Mouse (Mus musculus): ENCODE measurements around the gene Usp40.

Usp40 gene

DNA sequence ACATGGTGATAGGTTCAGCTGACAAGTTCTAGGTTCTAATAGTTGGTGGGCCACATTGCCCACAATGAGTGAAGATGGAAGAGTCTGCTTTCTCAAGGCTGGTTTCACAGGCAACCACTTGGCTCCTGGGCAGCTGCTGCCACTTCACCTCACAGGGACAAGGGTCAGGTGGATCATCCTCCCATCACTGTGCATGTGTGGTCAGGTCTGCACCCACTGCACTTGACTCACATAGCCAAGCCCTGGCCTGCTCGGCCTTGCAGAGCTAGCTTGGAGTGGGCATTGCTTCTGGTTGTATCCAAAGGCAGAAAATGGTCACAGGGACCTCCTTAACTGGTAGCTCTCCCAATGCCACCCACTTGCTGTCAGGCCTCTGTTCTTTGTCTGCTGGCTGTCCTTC, 66.6 kb downstream of the Usp40 start:
- no peak for DNase-seq (ENCODE audit: low read depth)

- peak; percentile 52 for DNase-seq (ENCODE audit: low read depth)
Measured at GRCm38 (mm10) chr1:87936516-87936915, 71.8 kb downstream of the Usp40 start.

DNA sequence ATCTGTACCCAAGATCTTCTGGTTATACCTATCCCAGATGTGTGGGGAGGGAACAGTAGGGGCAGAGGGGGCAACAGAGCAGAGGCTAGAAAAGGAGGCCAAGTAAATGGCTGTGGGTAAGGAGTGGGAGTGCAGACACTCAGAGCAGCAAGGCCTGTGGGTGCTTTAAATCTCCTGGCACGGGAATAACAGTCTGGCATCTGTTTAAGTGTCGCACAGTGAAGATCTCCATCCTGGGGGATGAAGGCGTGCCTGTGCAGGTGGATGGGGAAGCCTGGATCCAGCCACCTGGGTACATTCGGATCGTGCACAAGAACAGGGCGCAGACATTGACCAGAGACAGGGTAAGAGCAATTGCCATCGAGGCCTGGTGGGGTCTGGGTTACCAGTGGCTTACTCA, 72.3 kb downstream of the Usp40 start:
- no peak for DNase-seq (ENCODE audit: low read depth)

DNA sequence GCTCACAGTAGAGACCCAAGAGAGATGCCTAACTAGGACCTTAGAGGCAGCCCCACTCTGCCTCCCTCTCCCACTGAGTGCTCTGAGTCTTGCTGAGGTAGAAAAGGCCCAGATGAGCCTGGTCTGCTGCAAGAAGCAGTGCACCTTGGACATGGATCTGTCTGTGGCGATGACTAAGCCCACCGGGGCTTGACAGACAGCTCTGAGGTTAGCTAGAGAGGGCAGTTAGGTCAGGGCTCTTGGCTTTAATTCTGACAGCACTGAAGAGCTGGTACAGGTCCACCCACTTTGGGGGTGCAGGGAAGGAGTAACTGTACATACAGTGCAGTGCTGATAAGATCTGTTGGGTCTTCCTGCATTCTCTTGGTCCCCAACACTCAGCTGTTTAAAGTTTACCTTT, 72.8 kb downstream of the Usp40 start:
- no peak for DNase-seq (ENCODE audit: low read depth)

DNA sequence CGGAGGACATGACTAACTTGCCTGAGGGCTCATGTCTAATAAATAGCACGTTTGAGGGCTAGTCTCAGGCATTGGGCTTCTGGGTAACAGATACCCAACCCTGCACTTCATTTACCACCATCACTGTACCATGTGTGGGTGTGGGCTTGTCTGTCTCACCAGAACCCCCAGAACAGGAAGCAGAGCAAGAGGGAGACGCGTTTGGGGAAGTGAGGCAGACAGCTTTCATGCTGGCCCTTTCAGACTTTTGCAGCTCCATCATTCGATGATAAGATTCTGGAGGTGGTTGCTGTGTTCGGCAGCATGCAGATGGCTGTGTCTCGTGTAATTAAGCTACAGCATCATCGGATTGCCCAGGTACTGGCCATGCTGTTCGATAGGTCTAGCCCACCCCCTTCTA, 73.3 kb downstream of the Usp40 start:
- DNase-seq (ENCODE audit: low read depth), result peak; percentile 34

DNA sequence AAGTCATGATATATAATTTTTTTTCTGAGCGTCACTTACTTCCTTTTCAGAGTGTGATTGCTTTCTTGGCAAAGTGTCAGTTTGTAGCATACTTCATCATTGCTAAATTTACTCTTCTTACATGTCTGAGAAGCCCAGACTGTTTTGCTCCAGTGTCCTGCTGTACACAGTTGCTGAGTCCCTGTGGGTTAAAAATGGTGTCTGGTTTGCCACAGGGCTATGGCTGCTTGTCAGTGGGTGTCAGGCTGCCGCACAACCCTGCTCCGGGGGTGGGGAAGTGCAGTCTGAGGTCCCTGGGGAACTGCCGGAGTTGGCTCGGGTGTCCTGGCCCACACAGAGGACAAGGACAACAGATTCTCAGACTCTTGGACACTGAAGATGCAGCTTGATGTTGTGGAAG, 75.3 kb downstream of the Usp40 start:
- no peak for DNase-seq (ENCODE audit: low read depth)

- no peak for DNase-seq (ENCODE audit: low read depth)
Measured at GRCm38 (mm10) chr1:87929730-87930129, 78.6 kb downstream of the Usp40 start.

DNA sequence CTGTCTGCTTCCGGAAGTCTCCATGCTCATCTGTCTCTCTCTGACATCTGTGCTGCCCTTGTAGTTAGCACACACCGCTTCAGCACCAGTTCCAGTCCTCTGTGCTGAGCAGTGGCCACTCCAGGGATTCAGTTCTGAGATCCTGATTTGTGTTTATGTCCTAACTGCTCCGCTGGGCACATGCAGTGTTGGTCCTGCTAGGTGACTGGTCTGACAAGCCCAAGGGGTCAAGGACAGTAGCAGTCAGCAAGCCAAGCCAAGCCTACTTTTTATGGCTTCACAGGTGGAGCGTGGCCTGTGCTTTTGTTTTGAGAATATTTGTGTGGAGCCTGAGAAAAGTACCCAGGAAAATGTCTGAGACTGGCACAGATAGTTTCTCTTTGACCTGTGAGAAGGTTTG, 83.5 kb downstream of the Usp40 start:
- DNase-seq (ENCODE audit: low read depth), result no peak

GRCm38 (mm10) chr1:87922666-87923065, 85.7 kb downstream of the Usp40 start:
- peak; percentile 51 for DNase-seq (ENCODE audit: low read depth)

GRCm38 (mm10) chr1:87920056-87920614, 88.2 kb downstream of the Usp40 start:
- no peak for DNase-seq (ENCODE audit: low read depth)

DNA sequence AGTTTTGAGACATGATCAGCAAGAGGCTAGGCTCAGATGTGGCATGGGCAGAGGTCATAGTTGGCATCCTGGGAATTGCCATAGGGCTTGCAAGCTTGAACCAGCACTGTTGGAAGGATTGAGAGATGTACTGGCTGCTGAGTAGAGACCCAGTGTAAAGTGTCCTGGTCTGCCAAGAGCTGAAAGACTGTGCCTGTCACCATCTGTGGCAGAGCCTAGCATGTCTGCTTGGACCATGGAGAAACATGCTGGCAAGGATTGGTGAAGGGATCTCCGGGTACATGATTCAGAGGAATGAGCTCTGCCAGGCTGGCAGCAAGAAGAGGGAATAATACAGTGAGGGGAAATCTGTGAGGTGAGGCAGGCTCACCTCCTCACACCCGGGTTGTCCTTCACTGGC, 90.3 kb downstream of the Usp40 start:
- DNase-seq (ENCODE audit: low read depth), result no peak

DNA sequence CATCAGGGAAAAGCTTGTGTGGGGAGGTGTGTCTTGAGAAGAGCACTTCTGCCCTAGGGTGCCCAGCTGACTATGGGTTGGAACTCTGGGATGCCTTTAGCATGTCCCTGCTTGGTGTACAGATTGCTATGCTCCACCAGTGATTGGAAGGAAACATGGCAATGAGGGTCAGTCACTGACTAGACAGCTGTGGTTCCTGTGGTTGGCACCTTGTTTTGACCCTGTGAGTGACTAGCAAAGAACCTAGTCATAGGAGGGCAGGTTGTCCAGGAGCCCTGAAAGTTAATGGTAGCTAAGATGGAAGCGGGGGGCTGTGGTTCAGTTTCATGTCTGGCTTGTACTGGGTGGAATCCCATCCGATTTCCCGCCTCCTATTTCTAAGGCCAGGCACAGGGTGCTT, 91.0 kb downstream of the Usp40 start:
- no peak for DNase-seq (ENCODE audit: low read depth)

- no peak for DNase-seq (ENCODE audit: low read depth)
Measured at GRCm38 (mm10) chr1:87913356-87913755, 95.0 kb downstream of the Usp40 start.

GRCm38 (mm10) chr1:87910428-87910827, 97.9 kb downstream of the Usp40 start:
- no peak for DNase-seq (ENCODE audit: low read depth)

DNA sequence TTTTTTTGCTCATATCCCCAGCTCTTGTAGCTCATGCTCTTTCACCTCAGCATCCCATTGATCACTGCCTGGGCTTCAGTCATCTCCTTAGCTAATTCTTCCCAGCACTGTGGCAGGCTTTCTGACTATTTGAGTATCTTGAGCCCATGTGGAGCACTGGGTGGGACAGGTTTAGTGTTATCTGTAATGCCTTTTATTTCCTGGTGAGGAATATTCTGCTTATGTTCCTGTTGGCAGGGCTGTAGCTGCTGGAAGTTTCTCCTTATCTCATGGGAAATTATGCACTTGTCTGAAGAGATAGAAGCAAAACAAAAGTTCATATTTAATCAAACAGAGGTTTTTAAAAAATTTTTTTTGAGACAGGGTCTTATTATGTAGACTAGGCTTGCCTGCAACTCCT, 98.8 kb downstream of the Usp40 start:
- DNase-seq (ENCODE audit: low read depth), result no peak

GRCm38 (mm10) chr1:87908736-87909135, 99.6 kb downstream of the Usp40 start:
- no peak for DNase-seq (ENCODE audit: low read depth)

- DNase-seq (ENCODE audit: low read depth), result no peak
Measured at GRCm38 (mm10) chr1:87908006-87908405, 100.3 kb downstream of the Usp40 start.

GRCm38 (mm10) chr1:87906361-87906956, 101.9 kb downstream of the Usp40 start:
- peak; percentile 60 for DNase-seq (ENCODE audit: low read depth)

DNA sequence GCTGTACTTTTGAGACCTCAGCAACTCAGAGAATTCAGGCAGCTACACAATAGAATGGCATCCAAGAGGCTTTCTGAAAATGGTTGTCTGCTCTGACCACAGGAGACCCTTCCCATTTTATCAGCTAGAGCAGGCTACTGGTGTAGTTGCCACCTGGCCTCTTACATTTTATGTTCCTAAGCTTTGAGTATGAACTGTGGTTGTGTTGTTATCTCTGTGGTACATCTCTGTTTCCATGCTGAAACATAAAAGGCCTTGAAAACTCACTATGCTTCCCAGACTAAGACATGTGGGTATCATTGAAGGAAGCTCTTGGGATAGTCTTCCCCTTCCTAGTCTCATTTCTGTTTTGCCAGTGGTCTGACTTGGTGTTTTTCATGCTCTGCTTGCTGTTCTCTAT, 106.2 kb downstream of the Usp40 start:
- DNase-seq (ENCODE audit: low read depth), result no peak

DNA sequence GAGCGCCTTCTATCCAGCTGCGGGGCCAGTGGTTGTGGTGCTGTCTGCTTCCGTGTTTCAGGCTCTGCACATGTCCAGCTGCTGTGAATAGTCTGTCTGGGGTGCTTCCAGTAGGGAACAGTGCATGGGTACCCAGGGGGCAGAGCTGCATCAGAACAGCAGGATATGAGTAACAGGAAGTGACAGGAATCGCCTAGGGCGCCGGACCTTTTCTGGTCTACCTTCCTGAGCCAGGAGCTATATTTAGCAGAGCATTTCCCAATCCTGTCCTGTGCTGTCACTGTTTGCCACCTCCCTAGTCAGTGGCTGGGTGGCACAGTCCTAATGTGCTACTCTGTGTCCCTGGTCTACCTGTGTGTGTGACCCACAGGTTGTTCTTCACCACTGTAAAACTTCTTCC, 107.4 kb downstream of the Usp40 start:
- peak; percentile 35 for DNase-seq (ENCODE audit: low read depth)

DNA sequence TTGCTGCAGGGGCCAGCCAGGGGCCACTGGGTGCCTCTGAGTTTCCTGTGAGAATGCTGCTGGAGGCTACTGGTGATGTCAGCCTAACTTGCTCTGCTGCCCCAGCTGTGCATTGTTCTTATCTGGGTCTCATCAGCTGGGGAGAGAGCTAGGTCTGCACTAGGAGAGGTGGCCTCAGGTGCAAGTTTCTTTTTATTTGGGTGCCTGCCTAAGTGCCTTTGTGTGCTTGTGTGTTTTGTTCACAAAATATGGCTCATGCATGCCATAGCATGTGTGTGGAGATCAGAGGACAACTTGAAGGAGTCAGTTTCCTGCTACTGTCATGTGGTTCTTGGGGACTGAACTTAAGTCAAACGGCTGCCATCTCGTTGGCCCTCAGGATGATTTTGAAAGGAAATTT, 108.7 kb downstream of the Usp40 start:
- peak; percentile 77 for DNase-seq (ENCODE audit: low read depth)

DNA sequence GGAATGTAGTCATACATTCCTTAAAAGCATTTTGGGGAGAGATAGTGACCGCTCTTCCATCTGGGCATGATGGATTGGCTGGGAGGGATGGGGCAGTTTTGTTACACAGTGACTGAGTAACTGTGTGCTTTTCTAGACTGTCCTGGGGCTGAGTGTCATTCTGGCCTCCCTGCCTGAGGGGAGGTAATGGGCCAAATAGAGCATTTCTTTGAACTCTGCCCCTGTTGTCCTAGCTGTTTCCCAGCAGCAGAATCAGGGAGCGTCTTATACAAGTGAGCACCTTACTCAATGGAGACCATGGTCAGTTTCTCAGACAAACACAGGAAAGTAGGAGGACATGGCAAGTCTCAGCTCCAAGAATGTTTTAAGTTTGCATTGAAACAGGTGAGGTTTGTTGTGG, 111.4 kb downstream of the Usp40 start:
- DNase-seq (ENCODE audit: low read depth), result no peak

Data from naive thymus-derived CD4-positive, alpha-beta T cell, adult 2 months (primary cell).